Mouse (Mus musculus): Measurements from ENCODE around the gene Col25a1.

DNA sequence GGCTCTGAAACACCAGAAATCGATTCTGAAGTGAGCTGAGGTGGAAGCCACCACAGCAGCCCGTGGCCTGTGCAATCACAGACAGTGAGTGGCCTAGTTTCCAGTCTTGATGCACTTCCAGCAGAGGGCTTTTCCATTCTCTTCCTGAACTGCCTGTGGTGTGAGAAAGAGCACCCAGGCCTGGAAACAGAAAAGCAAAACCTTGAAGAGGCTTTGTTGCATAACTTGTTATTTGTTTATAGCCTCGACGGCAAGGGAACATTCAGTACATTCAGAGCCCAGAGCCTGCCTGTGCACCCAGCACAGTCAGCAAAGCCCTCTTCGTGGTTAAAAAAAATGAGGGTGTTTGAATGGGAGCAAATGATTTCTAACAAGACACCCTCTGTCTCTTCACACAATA lies 502.6 kb downstream of the Col25a1 start:
- no peak for TF ChIP-seq POLR2A (IDR thresholded peaks at IDR 0.05; ENCODE audit: extremely low read depth, insufficient read depth, low read length)
- no peak for TF ChIP-seq CTCF (IDR thresholded peaks at IDR 0.05; ENCODE audit: extremely low read depth, insufficient read depth, low read length)
